10 mouse cellular contexts compared by ENCODE assay signal in the genomic region with DNA sequence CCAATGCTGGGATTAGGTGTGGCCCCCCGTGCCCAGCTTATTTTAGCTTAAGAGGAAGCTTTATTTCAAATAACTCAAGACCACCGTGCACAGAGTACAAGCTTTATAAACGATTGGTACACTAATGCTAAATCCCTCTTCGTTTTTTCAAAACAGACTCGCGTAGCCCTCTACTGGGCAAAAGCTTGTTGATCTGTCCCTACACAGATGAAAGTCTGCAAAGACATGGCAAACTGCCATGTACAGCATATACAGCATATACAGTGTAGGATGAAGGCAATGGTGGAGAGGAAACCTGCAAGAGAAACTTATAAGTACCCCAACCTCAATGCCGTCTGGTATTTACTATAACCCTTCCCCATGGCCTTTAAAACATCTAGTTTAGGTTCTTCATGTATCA. TPM values are rescaled to one million over a fixed set of nuclear protein-coding genes. Genes with fewer than 3 reads are reported as not detected.
DNase-seq lines count a peak whose midpoint lies in the region; ATAC-seq and TF ChIP-seq lines count a peak whose summit lies in the region.
"Had no signal": no experiment of that assay in that cellular context is flagged by ENCODE, and none has a peak within 500 bp of the region (broad histone marks: within the 10 kb centered on the region; RNA-seq: fewer than 3 reads in every experiment).

No protein-coding gene starts in this region.

- no peak overlapping the region for H3K4me3 ChIP-seq in forebrain, embryonic 14.5 days (ENCODE audit: low read depth, low read length)
- no peak overlapping the region for H3K4me3 ChIP-seq in forebrain, embryonic 12.5 days (replicated peaks)
- no peak overlapping the region for H3K4me3 ChIP-seq in lung, embryonic 16.5 days (ENCODE audit: low read length)

- 69% methylated on average over 7 of the region's 7 CpGs for WGBS in forebrain, embryonic 14.5 days
- 77% methylated on average over 7 of the region's 7 CpGs for WGBS in forebrain, embryonic 12.5 days
- WGBS in lung, embryonic 16.5 days: 35% methylated on average over 7 of the region's 7 CpGs

- DNase-seq in forebrain, embryonic 14.5 days (ENCODE audit: low spot score): peak; percentile 85
- peak; percentile 8 for DNase-seq in layer of hippocampus, adult 11-12 months (ENCODE audit: low spot score)
- no peak for DNase-seq in layer of hippocampus, postnatal 25 days (ENCODE audit: extremely low spot score in 1 of 2, low spot score in 1 of 2)
- no peak for DNase-seq in Patski (ENCODE audit: low read depth, low spot score)

- H3K27ac ChIP-seq in forebrain, embryonic 14.5 days (ENCODE audit: low read depth, low read length): no peak overlapping the region
- H3K27ac ChIP-seq in forebrain, embryonic 12.5 days: no peak overlapping the region
- no peak overlapping the region for H3K27ac ChIP-seq in lung, embryonic 16.5 days (ENCODE audit: low read length)

- no peaks in the 10 kb centered on the region for H3K9me3 ChIP-seq in forebrain, embryonic 14.5 days (replicated peaks; ENCODE audit: control insufficient read depth, low read length)
- H3K9me3 ChIP-seq in forebrain, embryonic 12.5 days: no peaks in the 10 kb centered on the region
- H3K9me3 ChIP-seq in lung, embryonic 16.5 days (ENCODE audit: control insufficient read depth, low read length): no peaks in the 10 kb centered on the region

- no peak overlapping the region for H3K4me2 ChIP-seq in forebrain, embryonic 14.5 days (ENCODE audit: low read length)
- no peak overlapping the region for H3K4me2 ChIP-seq in forebrain, embryonic 12.5 days
- no peak overlapping the region for H3K4me2 ChIP-seq in lung, embryonic 16.5 days (ENCODE audit: low read depth, low read length)

- no peaks in the 10 kb centered on the region for H3K27me3 ChIP-seq in forebrain, embryonic 14.5 days (replicated peaks; ENCODE audit: control insufficient read depth, insufficient read depth, low read length)
- H3K27me3 ChIP-seq in forebrain, embryonic 12.5 days: no peaks in the 10 kb centered on the region
- H3K27me3 ChIP-seq in Patski: peaks cover 13% of the 10 kb centered on the region
- no peaks in the 10 kb centered on the region for H3K27me3 ChIP-seq in lung, embryonic 16.5 days (ENCODE audit: control insufficient read depth, insufficient read depth, low read depth, low read length)
- H3K27me3 ChIP-seq: CH12.LX had no signal

- ATAC-seq in forebrain, embryonic 14.5 days: peak; percentile 52; the same call in 1 of the 2 replicates
- ATAC-seq in forebrain, embryonic 12.5 days (ENCODE audit: low FRiP score): no peak
- ATAC-seq in Patski: no peak
- ATAC-seq in lung, embryonic 16.5 days (ENCODE audit: low read depth): peak; percentile 74
- no peak for ATAC-seq in activated CD4-positive, CD25-positive, alpha-beta regulatory T cell, adult 4 months
- ATAC-seq in monocyte, adult 5-6 weeks (replicated peaks; ENCODE audit: insufficient number of reproducible peaks, low FRiP score, low TSS enrichment, poor library complexity, severe bottlenecking): no peak
- ATAC-seq: inflammation-experienced regulatory T-cells, adult 6 months had no signal

- TF ChIP-seq CTCF in Patski (IDR thresholded peaks at IDR 0.05): peak; percentile 50

- no peak overlapping the region for H3K9ac ChIP-seq in forebrain, embryonic 14.5 days (ENCODE audit: low read length)
- no peak overlapping the region for H3K9ac ChIP-seq in forebrain, embryonic 12.5 days
- no peak overlapping the region for H3K9ac ChIP-seq in lung, embryonic 16.5 days (ENCODE audit: low read length)

- in situ Hi-C loops in Patski (cut with MboI; ENCODE audit: low pct_unique_long_range_greater_than_20kb): no loop called here

- H3K4me1 ChIP-seq in forebrain, embryonic 14.5 days (ENCODE audit: control insufficient read depth, insufficient read depth, low read length): no peaks in the 10 kb centered on the region
- no peaks in the 10 kb centered on the region for H3K4me1 ChIP-seq in forebrain, embryonic 12.5 days
- no peaks in the 10 kb centered on the region for H3K4me1 ChIP-seq in lung, embryonic 16.5 days (replicated peaks; ENCODE audit: control insufficient read depth, insufficient read depth, low read length)

- CTCF ChIA-PET in Patski (lab: Charles Lee): interaction anchor here (1.1 to 1.4 kb wide), 2 partner anchors 11 to 36 kb away, joined by 3 read pairs; no protein-coding TSS in a partner anchor

- no peaks in the 10 kb centered on the region for H3K36me3 ChIP-seq in forebrain, embryonic 14.5 days (ENCODE audit: control insufficient read depth, insufficient read depth, low read length)
- no peaks in the 10 kb centered on the region for H3K36me3 ChIP-seq in forebrain, embryonic 12.5 days (replicated peaks)
- H3K36me3 ChIP-seq in lung, embryonic 16.5 days (ENCODE audit: control insufficient read depth, insufficient read depth, low read length): no peaks in the 10 kb centered on the region

- POLR2A ChIA-PET in Patski (lab: Charles Lee): no interaction called here

RNA-seq across cellular contexts. Expression of gene Rbms3, which starts 46.1 kb away (rescaled TPM):
- 13.8 and 23.4 TPM in 2 replicates for polyA plus RNA-seq in forebrain, embryonic 14.5 days (2014; fragmentation: Nextera tagmentation; extraction: Ambion mirVana)
- 14.0 and 14.1 TPM in 2 replicates for polyA plus RNA-seq in forebrain, embryonic 12.5 days (2016; fragmentation: Nextera tagmentation; extraction: Ambion mirVana)
- 10 to 100 TPM; 15.1 to 15.7 TPM for total RNA-seq in layer of hippocampus, postnatal 25 days (2021)
- 8.1 TPM for polyA plus RNA-seq in Patski (2021)
- 103 and 104 TPM in 2 replicates for polyA plus RNA-seq in lung, embryonic 16.5 days (2015; fragmentation: Nextera tagmentation; extraction: Ambion mirVana)
- polyA plus RNA-seq in activated CD4-positive, CD25-positive, alpha-beta regulatory T cell, adult 4 months (2017; shearing (Covaris generic)): not detected
- not detected in 3 replicates for total RNA-seq in monocyte, adult 5-6 weeks (2017)
- total RNA-seq: CH12.LX had no signal
- polyA plus RNA-seq: inflammation-experienced regulatory T-cells, adult 6 months had no signal

Comparison
In these comparisons a context has a peak if more than half of its experiments do, and no peak if none do; other contexts are left out.
1. ATAC-seq: peak in forebrain, embryonic 14.5 days (single experiment) and lung, embryonic 16.5 days (single experiment); none in forebrain, embryonic 12.5 days (single experiment), Patski (single experiment), activated CD4-positive, CD25-positive, alpha-beta regulatory T cell, adult 4 months (single experiment) and monocyte, adult 5-6 weeks (single experiment).
2. DNase-seq: peak in forebrain, embryonic 14.5 days (single experiment) and layer of hippocampus, adult 11-12 months (single experiment); none in layer of hippocampus, postnatal 25 days (0 of 2) and Patski (single experiment).